Mouse (Mus musculus): Measurements from ENCODE around the gene Cd72. TPM values are rescaled to one million over a fixed set of nuclear protein-coding genes. Genes with fewer than 3 reads are reported as not detected.

The Cd72 gene
- polyA plus RNA-seq, 1 experiment from 2014 or later, result 2.6 TPM

GRCm38 (mm10) chr4:43428180-43428861 lies 26.1 kb downstream of the Cd72 start:
- H3K4me1 ChIP-seq (replicated peaks; ENCODE audit: control insufficient read depth, insufficient read depth, low read length), result peaks cover 17% of the 10 kb centered on the region
- H3K9me3 ChIP-seq (ENCODE audit: control insufficient read depth, low read length), result no peaks in the 10 kb centered on the region
- H3K4me2 ChIP-seq (ENCODE audit: low read depth, low read length, severe bottlenecking), result no peak overlapping the region
- DNase-seq (ENCODE audit: low spot score) (peak; percentile 61), ATAC-seq (replicated peaks; ENCODE audit: low FRiP score) (no peak)
- WGBS, result 22% methylated on average over 16 of the region's 16 CpGs
- H3K27ac ChIP-seq (ENCODE audit: low read depth, low read length), result no peak overlapping the region
- H3K4me3 ChIP-seq (ENCODE audit: low read depth, low read length), result no peak overlapping the region
- H3K36me3 ChIP-seq (ENCODE audit: control insufficient read depth, insufficient read depth, low read length), result peaks cover 4% of the 10 kb centered on the region; the same call in 1 of the 2 replicates
- peaks cover 40% of the 10 kb centered on the region for H3K27me3 ChIP-seq (ENCODE audit: control insufficient read depth, insufficient read depth, low read length)
- H3K9ac ChIP-seq (ENCODE audit: low read length), result no peak overlapping the region; the same call in 1 of the 2 replicates

DNA sequence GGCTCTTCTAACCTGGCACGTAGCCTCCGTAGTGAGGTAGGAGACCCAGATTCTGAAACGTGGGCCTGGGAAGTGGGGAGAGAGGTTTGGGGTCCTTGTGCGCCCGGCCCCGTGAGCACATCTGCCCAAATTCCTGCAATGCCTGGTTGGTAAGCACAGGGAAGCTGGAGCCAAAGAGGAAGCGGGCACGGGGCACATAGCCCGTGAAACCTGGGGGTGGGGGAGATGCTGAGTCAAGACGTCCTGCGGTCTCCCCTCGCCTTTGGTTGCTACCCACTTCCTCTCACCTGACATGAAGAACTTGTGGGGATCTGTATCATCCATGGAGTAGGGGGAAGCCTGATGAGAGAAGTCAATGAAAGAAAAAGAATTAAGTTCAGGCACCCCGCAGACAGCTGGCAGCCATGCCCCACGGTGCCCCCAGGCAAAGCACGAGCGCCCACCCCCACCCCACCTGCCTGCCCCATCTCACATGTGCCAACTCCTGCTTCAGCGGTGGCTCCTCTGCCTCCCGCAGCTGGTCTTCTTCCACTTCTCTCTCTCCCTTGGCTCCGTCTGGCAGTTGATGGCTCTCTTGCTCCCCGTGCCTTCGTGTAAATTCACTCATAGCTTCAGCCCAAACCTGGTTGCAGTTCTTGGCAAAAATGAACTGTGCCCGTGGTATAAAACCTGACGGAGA lies 26.8 kb downstream of the Cd72 start:
- H3K4me2 ChIP-seq (ENCODE audit: low read depth, low read length, severe bottlenecking), result 0 out of 2 replicates have a peak overlapping the region, but pooled peaks have one; percentile 11
- ATAC-seq (replicated peaks; ENCODE audit: low FRiP score) (no peak), DNase-seq (ENCODE audit: low spot score) (peak; percentile 52)
- peaks cover 40% of the 10 kb centered on the region for H3K27me3 ChIP-seq (ENCODE audit: control insufficient read depth, insufficient read depth, low read length)
- WGBS, result 16% methylated on average over 23 of the region's 23 CpGs
- H3K9me3 ChIP-seq (ENCODE audit: control insufficient read depth, low read length), result no peaks in the 10 kb centered on the region
- H3K36me3 ChIP-seq (ENCODE audit: control insufficient read depth, insufficient read depth, low read length), result peaks cover 4% of the 10 kb centered on the region; the same call in 1 of the 2 replicates
- H3K9ac ChIP-seq (ENCODE audit: low read length), result no peak overlapping the region
- H3K27ac ChIP-seq (ENCODE audit: low read depth, low read length), result no peak overlapping the region
- H3K4me3 ChIP-seq (ENCODE audit: low read depth, low read length), result no peak overlapping the region
- peaks cover 17% of the 10 kb centered on the region for H3K4me1 ChIP-seq (replicated peaks; ENCODE audit: control insufficient read depth, insufficient read depth, low read length)

- Histone ChIP-seq H3K36me3 (ENCODE audit: control insufficient read depth, insufficient read depth, low read length) (peaks cover 4% of the 10 kb centered on the region; the same call in 1 of the 2 replicates), H3K27ac (ENCODE audit: low read depth, low read length) (no peak overlapping the region), H3K9me3 (ENCODE audit: control insufficient read depth, low read length) (no peaks in the 10 kb centered on the region), H3K4me3 (ENCODE audit: low read depth, low read length) (no peak overlapping the region), H3K4me1 (replicated peaks; ENCODE audit: control insufficient read depth, insufficient read depth, low read length) (peaks cover 17% of the 10 kb centered on the region), H3K9ac (ENCODE audit: low read length) (no peak overlapping the region), H3K4me2 (ENCODE audit: low read depth, low read length, severe bottlenecking) (no peak overlapping the region), H3K27me3 (ENCODE audit: control insufficient read depth, insufficient read depth, low read length) (peaks cover 40% of the 10 kb centered on the region)
- no peak for DNase-seq (ENCODE audit: low spot score)
- WGBS, result 48% methylated on average over 10 of the region's 10 CpGs
- ATAC-seq (replicated peaks; ENCODE audit: low FRiP score), result no peak
These were observed 27.9 kb downstream of the Cd72 start for GRCm38 (mm10) chr4:43426487-43426886.

DNA sequence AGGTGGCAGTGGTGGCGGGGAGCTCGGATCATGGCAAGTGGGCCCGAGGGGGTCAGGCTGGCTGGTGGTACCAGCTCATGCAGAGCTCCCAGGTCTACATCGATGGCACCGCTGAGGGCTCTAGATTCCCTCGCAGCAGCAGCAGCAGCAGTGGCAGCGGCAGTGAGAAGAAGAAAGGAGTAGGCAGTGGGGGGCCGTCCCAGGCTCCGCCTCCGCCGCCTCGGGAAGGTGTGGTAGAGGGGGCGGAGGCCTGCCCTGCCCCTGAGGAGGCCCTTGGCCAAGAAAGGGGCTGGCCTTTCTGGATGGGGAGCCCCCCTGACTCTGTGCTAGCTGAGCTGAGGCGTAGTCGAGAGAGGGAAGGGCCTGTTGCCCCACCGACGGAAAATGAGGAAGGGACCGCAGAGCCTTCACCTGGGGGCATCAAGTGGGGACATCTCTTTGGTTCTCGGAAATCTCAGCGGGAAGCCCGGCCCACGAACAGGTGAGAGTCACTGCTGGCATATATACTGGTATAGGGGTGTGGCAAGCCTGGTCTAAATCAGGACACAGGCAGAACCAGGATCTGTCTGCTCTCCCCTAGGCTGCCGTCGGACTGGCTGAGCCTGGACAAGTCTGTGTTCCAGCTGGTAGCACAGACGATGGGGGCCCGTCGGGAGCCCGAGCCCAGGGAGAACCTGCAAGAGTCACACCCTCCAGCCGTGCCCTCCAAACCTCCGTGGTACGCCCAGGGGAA lies 28.6 kb downstream of the Cd72 start:
- Histone ChIP-seq H3K27ac (ENCODE audit: low read depth, low read length) (no peak overlapping the region), H3K36me3 (ENCODE audit: control insufficient read depth, insufficient read depth, low read length) (peaks cover 4% of the 10 kb centered on the region; the same call in 1 of the 2 replicates)

DNA sequence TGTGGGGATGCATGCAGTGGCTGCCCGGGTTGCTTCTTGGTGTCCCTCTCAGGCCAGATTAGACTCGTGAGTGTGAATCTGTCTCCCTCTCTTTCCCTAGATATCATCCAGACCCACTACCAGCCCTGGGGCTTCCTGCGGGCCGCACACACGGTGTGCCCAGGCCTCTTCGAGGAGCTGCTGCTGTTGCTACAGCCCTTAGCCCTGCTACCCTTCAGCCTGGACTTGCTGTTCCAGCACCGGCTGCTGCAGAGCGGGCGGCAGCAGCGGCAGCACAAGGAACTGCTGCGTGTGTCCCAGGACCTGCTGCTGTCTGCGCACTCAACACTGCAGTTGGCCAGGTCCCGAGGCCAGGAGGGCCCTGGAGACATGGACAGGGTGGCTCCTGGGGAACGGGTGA lies 29.2 kb downstream of the Cd72 start:
- H3K4me1 ChIP-seq (replicated peaks; ENCODE audit: control insufficient read depth, insufficient read depth, low read length), result peaks cover 17% of the 10 kb centered on the region

More for the DNA sequence above, 28.6 kb downstream of the Cd72 start:
- DNase-seq (ENCODE audit: low spot score), result peak; percentile 67
- peak overlapping the region; percentile 27 for H3K9ac ChIP-seq (ENCODE audit: low read length)
- peak overlapping the region; percentile 31; the same call in 1 of the 2 replicates for H3K4me2 ChIP-seq (ENCODE audit: low read depth, low read length, severe bottlenecking)
- H3K4me3 ChIP-seq (ENCODE audit: low read depth, low read length), result no peak overlapping the region
- H3K27me3 ChIP-seq (ENCODE audit: control insufficient read depth, insufficient read depth, low read length), result peaks cover 40% of the 10 kb centered on the region
- peaks cover 17% of the 10 kb centered on the region for H3K4me1 ChIP-seq (replicated peaks; ENCODE audit: control insufficient read depth, insufficient read depth, low read length)
- WGBS, result 15% methylated on average over 31 of the region's 31 CpGs
- peak; percentile 49; the same call in 1 of the 2 replicates for ATAC-seq (replicated peaks; ENCODE audit: low FRiP score)
- no peaks in the 10 kb centered on the region for H3K9me3 ChIP-seq (ENCODE audit: control insufficient read depth, low read length)

DNA sequence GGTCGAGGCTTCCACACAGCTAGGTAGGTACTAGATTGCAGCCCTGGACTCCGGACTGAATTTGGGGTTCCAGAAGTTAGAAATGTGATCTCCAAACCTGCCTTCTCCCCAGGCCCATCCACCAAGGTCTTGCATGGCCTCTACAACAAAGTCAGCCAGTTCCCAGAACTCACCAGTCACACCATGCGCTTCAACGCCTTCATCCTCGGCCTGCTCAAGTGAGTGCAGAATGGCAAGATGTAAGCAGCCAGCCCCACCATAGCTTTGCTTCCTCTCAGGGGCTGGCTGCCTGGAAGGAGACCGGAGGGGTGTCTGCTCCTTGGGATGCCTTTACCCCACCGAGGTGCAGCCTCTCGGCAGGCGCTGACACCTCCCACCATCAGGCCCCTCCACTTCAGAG lies 30.4 kb downstream of the Cd72 start:
- Histone ChIP-seq H3K4me3 (ENCODE audit: low read depth, low read length) (no peak overlapping the region), H3K27ac (ENCODE audit: low read depth, low read length) (no peak overlapping the region), H3K27me3 (ENCODE audit: control insufficient read depth, insufficient read depth, low read length) (peaks cover 37% of the 10 kb centered on the region), H3K9ac (ENCODE audit: low read length) (no peak overlapping the region), H3K36me3 (ENCODE audit: control insufficient read depth, insufficient read depth, low read length) (peaks cover 4% of the 10 kb centered on the region; the same call in 1 of the 2 replicates), H3K9me3 (ENCODE audit: control insufficient read depth, low read length) (no peaks in the 10 kb centered on the region), H3K4me1 (replicated peaks; ENCODE audit: control insufficient read depth, insufficient read depth, low read length) (peaks cover 17% of the 10 kb centered on the region), H3K4me2 (ENCODE audit: low read depth, low read length, severe bottlenecking) (no peak overlapping the region)
- ATAC-seq (replicated peaks; ENCODE audit: low FRiP score) (no peak), DNase-seq (ENCODE audit: low spot score) (no peak)
- WGBS, result 83% methylated on average over 9 of the region's 9 CpGs

More for the DNA sequence above, 29.2 kb downstream of the Cd72 start:
- H3K27ac ChIP-seq (ENCODE audit: low read depth, low read length), result no peak overlapping the region
- peak overlapping the region; percentile 27 for H3K9ac ChIP-seq (ENCODE audit: low read length)
- H3K4me2 ChIP-seq (ENCODE audit: low read depth, low read length, severe bottlenecking), result peak overlapping the region; percentile 31; the same call in 1 of the 2 replicates
- no peak for DNase-seq (ENCODE audit: low spot score)
- H3K27me3 ChIP-seq (ENCODE audit: control insufficient read depth, insufficient read depth, low read length), result peaks cover 40% of the 10 kb centered on the region
- H3K36me3 ChIP-seq (ENCODE audit: control insufficient read depth, insufficient read depth, low read length), result peaks cover 4% of the 10 kb centered on the region; the same call in 1 of the 2 replicates
- ATAC-seq (replicated peaks; ENCODE audit: low FRiP score), result no peak; the same call in 1 of the 2 replicates
- H3K9me3 ChIP-seq (ENCODE audit: control insufficient read depth, low read length), result no peaks in the 10 kb centered on the region
- no peak overlapping the region for H3K4me3 ChIP-seq (ENCODE audit: low read depth, low read length)
- WGBS, result 23% methylated on average over 14 of the region's 14 CpGs

GRCm38 (mm10) chr4:43423267-43423934 lies 31.0 kb downstream of the Cd72 start:
- WGBS, result 94% methylated on average over 20 of the region's 20 CpGs
- no peak for ATAC-seq (replicated peaks; ENCODE audit: low FRiP score)
- no peak overlapping the region for H3K27ac ChIP-seq (ENCODE audit: low read depth, low read length)
- H3K36me3 ChIP-seq (ENCODE audit: control insufficient read depth, insufficient read depth, low read length), result peaks cover 4% of the 10 kb centered on the region; the same call in 1 of the 2 replicates
- H3K4me2 ChIP-seq (ENCODE audit: low read depth, low read length, severe bottlenecking), result no peak overlapping the region
- no peak for DNase-seq (ENCODE audit: low spot score)
- peaks cover 13% of the 10 kb centered on the region for H3K4me1 ChIP-seq (replicated peaks; ENCODE audit: control insufficient read depth, insufficient read depth, low read length)
- no peaks in the 10 kb centered on the region for H3K9me3 ChIP-seq (ENCODE audit: control insufficient read depth, low read length)
- no peak overlapping the region for H3K9ac ChIP-seq (ENCODE audit: low read length)
- no peak overlapping the region for H3K4me3 ChIP-seq (ENCODE audit: low read depth, low read length)
- H3K27me3 ChIP-seq (ENCODE audit: control insufficient read depth, insufficient read depth, low read length), result peaks cover 32% of the 10 kb centered on the region

All from forebrain, embryonic 11.5 days (tissue).